Mouse (Mus musculus): ENCODE measurements around the gene Pdcd1lg2. TPM values are rescaled to one million over a fixed set of nuclear protein-coding genes. Genes with fewer than 3 reads are reported as not detected.

The Pdcd1lg2 gene
- polyA plus RNA-seq, 1 experiment from 2014 or later: not detected

- Histone ChIP-seq H3K4me1 (ENCODE audit: control insufficient read depth, insufficient read depth, low read length) (0 out of 2 replicates have a peak, but pooled peaks cover 4% of the 10 kb centered on the region), H3K4me3 (ENCODE audit: low read depth, low read length) (no peak overlapping the region), H3K9me3 (ENCODE audit: control insufficient read depth, low read length) (no peaks in the 10 kb centered on the region), H3K9ac (ENCODE audit: low read depth, low read length) (no peak overlapping the region), H3K36me3 (ENCODE audit: control insufficient read depth, insufficient read depth, low read length) (no peaks in the 10 kb centered on the region), H3K4me2 (ENCODE audit: low read depth, low read length) (no peak overlapping the region), H3K27me3 (replicated peaks; ENCODE audit: control insufficient read depth, insufficient read depth, low read length) (no peaks in the 10 kb centered on the region), H3K27ac (replicated peaks; ENCODE audit: low read depth, low read length) (no peak overlapping the region)
- DNase-seq (ENCODE audit: low spot score) (no peak), ATAC-seq (ENCODE audit: low read depth) (no peak)
- whole genome bisulfite sequencing: 86% methylated on average over 9 of the region's 9 CpGs
Observed at GRCm38 (mm10) chr19:29374947-29375346, 35.8 kb upstream of the Pdcd1lg2 start.

GRCm38 (mm10) chr19:29376382-29376781 lies 34.3 kb upstream of the Pdcd1lg2 start:
- H3K4me2 ChIP-seq (ENCODE audit: low read depth, low read length): no peak overlapping the region
- H3K36me3 ChIP-seq (ENCODE audit: control insufficient read depth, insufficient read depth, low read length): no peaks in the 10 kb centered on the region
- H3K4me1 ChIP-seq (ENCODE audit: control insufficient read depth, insufficient read depth, low read length): 0 out of 2 replicates have a peak, but pooled peaks cover 4% of the 10 kb centered on the region
- no peak overlapping the region for H3K9ac ChIP-seq (ENCODE audit: low read depth, low read length)
- no peak overlapping the region for H3K27ac ChIP-seq (replicated peaks; ENCODE audit: low read depth, low read length)
- H3K27me3 ChIP-seq (replicated peaks; ENCODE audit: control insufficient read depth, insufficient read depth, low read length): no peaks in the 10 kb centered on the region
- DNase-seq (ENCODE audit: low spot score): no peak
- no peak overlapping the region for H3K4me3 ChIP-seq (ENCODE audit: low read depth, low read length)
- WGBS: 74% methylated on average over 3 of the region's 3 CpGs
- H3K9me3 ChIP-seq (ENCODE audit: control insufficient read depth, low read length): no peaks in the 10 kb centered on the region
- no peak for ATAC-seq (ENCODE audit: low read depth)

DNA sequence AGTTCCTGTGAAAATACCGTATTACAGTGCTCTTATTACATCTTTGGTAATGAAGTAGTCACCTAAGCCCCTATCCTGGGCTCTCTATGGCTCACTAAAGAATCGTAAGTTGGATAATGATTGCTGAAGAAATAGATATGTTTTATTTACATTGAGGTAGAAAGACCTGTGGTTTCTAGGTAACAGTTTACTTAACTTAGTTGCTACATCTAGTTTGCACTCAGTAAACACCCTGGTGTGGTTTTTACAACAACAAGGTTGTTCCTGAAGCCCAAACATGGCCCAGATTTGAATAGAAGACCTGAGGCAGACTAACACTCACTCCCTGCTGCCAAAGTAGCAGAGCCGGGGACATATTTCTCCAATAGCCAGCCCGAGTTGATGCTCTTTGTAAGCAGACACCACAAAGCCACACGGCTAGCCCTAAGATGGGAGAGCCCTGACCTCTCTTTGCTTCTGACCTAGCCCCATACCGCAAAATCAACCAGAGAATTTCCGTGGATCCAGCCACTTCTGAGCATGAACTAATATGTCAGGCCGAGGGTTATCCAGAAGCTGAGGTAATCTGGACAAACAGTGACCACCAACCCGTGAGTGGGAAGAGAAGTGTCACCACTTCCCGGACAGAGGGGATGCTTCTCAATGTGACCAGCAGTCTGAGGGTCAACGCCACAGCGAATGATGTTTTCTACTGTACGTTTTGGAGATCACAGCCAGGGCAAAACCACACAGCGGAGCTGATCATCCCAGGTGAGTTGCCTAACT lies 30.7 kb upstream of the Pdcd1lg2 start:
- no peak overlapping the region for H3K27ac ChIP-seq (replicated peaks; ENCODE audit: low read depth, low read length)
- H3K36me3 ChIP-seq (ENCODE audit: control insufficient read depth, insufficient read depth, low read length): no peaks in the 10 kb centered on the region
- H3K9ac ChIP-seq (ENCODE audit: low read depth, low read length): no peak overlapping the region
- no peaks in the 10 kb centered on the region for H3K27me3 ChIP-seq (replicated peaks; ENCODE audit: control insufficient read depth, insufficient read depth, low read length)
- H3K4me2 ChIP-seq (ENCODE audit: low read depth, low read length): no peak overlapping the region
- ATAC-seq (ENCODE audit: low read depth) (no peak), DNase-seq (ENCODE audit: low spot score) (no peak)
- WGBS: 86% methylated on average over 14 of the region's 14 CpGs
- H3K4me3 ChIP-seq (ENCODE audit: low read depth, low read length): no peak overlapping the region
- H3K9me3 ChIP-seq (ENCODE audit: control insufficient read depth, low read length): no peaks in the 10 kb centered on the region
- no peaks in the 10 kb centered on the region for H3K4me1 ChIP-seq (ENCODE audit: control insufficient read depth, insufficient read depth, low read length)

- 89% methylated on average over 5 of the region's 5 CpGs for WGBS
Observed at GRCm38 (mm10) chr19:29383368-29383767, 27.4 kb upstream of the Pdcd1lg2 start.

DNA sequence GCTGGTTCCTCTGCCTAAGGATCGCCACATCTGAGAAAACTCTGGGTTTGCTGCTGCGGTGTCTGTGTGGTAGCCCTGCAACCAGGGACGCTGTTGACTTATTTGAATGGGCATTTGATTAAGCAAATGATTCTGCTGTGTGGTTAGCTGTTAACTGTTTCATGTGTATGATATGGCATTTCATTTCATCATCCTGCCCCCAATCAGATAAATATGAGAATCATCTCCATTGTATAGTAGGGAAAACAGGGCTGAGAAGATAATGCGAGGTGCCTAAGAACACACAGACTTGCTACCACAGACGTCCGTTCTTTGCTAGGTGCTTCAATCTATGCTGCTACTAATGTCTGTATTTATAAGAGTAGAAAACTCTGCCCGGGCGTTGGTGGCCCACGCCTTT lies 26.3 kb upstream of the Pdcd1lg2 start:
- Histone ChIP-seq H3K9ac (ENCODE audit: low read depth, low read length) (no peak overlapping the region), H3K9me3 (ENCODE audit: control insufficient read depth, low read length) (no peaks in the 10 kb centered on the region), H3K4me1 (ENCODE audit: control insufficient read depth, insufficient read depth, low read length) (no peaks in the 10 kb centered on the region), H3K27me3 (replicated peaks; ENCODE audit: control insufficient read depth, insufficient read depth, low read length) (no peaks in the 10 kb centered on the region), H3K27ac (replicated peaks; ENCODE audit: low read depth, low read length) (no peak overlapping the region), H3K36me3 (ENCODE audit: control insufficient read depth, insufficient read depth, low read length) (no peaks in the 10 kb centered on the region), H3K4me3 (ENCODE audit: low read depth, low read length) (no peak overlapping the region), H3K4me2 (ENCODE audit: low read depth, low read length) (no peak overlapping the region)
- DNase-seq (ENCODE audit: low spot score): no peak
- no peak for ATAC-seq (ENCODE audit: low read depth)
- WGBS: 88% methylated on average over 9 of the region's 9 CpGs

More at GRCm38 (mm10) chr19:29383368-29383767, 27.4 kb upstream of the Pdcd1lg2 start:
- no peak for DNase-seq (ENCODE audit: low spot score)
- H3K4me1 ChIP-seq (ENCODE audit: control insufficient read depth, insufficient read depth, low read length): no peaks in the 10 kb centered on the region
- H3K4me2 ChIP-seq (ENCODE audit: low read depth, low read length): no peak overlapping the region
- H3K36me3 ChIP-seq (ENCODE audit: control insufficient read depth, insufficient read depth, low read length): no peaks in the 10 kb centered on the region
- no peak overlapping the region for H3K9ac ChIP-seq (ENCODE audit: low read depth, low read length)
- ATAC-seq (ENCODE audit: low read depth): no peak
- H3K27ac ChIP-seq (replicated peaks; ENCODE audit: low read depth, low read length): no peak overlapping the region
- H3K27me3 ChIP-seq (replicated peaks; ENCODE audit: control insufficient read depth, insufficient read depth, low read length): no peaks in the 10 kb centered on the region
- H3K4me3 ChIP-seq (ENCODE audit: low read depth, low read length): no peak overlapping the region
- H3K9me3 ChIP-seq (ENCODE audit: control insufficient read depth, low read length): no peaks in the 10 kb centered on the region

GRCm38 (mm10) chr19:29384994-29385393 lies 25.7 kb upstream of the Pdcd1lg2 start:
- WGBS: 80% methylated on average over 6 of the region's 6 CpGs
- Histone ChIP-seq H3K4me2 (ENCODE audit: low read depth, low read length) (no peak overlapping the region), H3K4me1 (ENCODE audit: control insufficient read depth, insufficient read depth, low read length) (no peaks in the 10 kb centered on the region), H3K27me3 (replicated peaks; ENCODE audit: control insufficient read depth, insufficient read depth, low read length) (no peaks in the 10 kb centered on the region), H3K27ac (replicated peaks; ENCODE audit: low read depth, low read length) (no peak overlapping the region), H3K9ac (ENCODE audit: low read depth, low read length) (no peak overlapping the region), H3K4me3 (ENCODE audit: low read depth, low read length) (no peak overlapping the region), H3K36me3 (ENCODE audit: control insufficient read depth, insufficient read depth, low read length) (no peaks in the 10 kb centered on the region), H3K9me3 (ENCODE audit: control insufficient read depth, low read length) (no peaks in the 10 kb centered on the region)
- no peak for ATAC-seq (ENCODE audit: low read depth)
- no peak for DNase-seq (ENCODE audit: low spot score)

DNA sequence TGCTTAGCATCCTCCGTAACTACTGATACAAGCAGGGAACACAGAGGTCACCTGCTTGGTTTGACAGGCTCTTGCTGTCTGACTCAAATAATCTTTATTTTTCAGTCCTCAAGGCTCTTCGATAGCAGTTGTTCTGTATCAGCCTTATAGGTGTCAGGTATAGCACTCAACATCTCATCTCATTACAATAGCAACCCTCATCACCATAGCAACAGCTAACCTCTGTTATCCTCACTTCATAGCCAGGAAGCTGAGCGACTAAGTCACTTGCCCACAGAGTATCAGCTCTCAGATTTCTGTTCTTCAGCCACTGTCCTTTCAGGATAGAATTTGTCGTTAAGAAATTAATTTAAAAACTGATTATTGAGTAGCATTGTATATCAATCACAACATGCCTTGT lies 24.9 kb upstream of the Pdcd1lg2 start:
- Histone ChIP-seq H3K4me3 (ENCODE audit: low read depth, low read length) (no peak overlapping the region), H3K27ac (replicated peaks; ENCODE audit: low read depth, low read length) (no peak overlapping the region), H3K36me3 (ENCODE audit: control insufficient read depth, insufficient read depth, low read length) (no peaks in the 10 kb centered on the region), H3K9me3 (ENCODE audit: control insufficient read depth, low read length) (no peaks in the 10 kb centered on the region), H3K4me2 (ENCODE audit: low read depth, low read length) (no peak overlapping the region), H3K9ac (ENCODE audit: low read depth, low read length) (no peak overlapping the region), H3K27me3 (replicated peaks; ENCODE audit: control insufficient read depth, insufficient read depth, low read length) (no peaks in the 10 kb centered on the region), H3K4me1 (ENCODE audit: control insufficient read depth, insufficient read depth, low read length) (no peaks in the 10 kb centered on the region)
- 79% methylated on average over 4 of the region's 4 CpGs for WGBS
- DNase-seq (ENCODE audit: low spot score): no peak
- ATAC-seq (ENCODE audit: low read depth): no peak

- H3K4me1 ChIP-seq (ENCODE audit: control insufficient read depth, insufficient read depth, low read length): no peaks in the 10 kb centered on the region
- H3K36me3 ChIP-seq (ENCODE audit: control insufficient read depth, insufficient read depth, low read length): no peaks in the 10 kb centered on the region
- no peaks in the 10 kb centered on the region for H3K9me3 ChIP-seq (ENCODE audit: control insufficient read depth, low read length)
- WGBS: 86% methylated on average over 1 of the region's 1 CpGs
- H3K27ac ChIP-seq (replicated peaks; ENCODE audit: low read depth, low read length): no peak overlapping the region
- no peak overlapping the region for H3K4me3 ChIP-seq (ENCODE audit: low read depth, low read length)
- no peak overlapping the region for H3K9ac ChIP-seq (ENCODE audit: low read depth, low read length)
- ATAC-seq (ENCODE audit: low read depth) (no peak), DNase-seq (ENCODE audit: low spot score) (no peak)
- H3K4me2 ChIP-seq (ENCODE audit: low read depth, low read length): no peak overlapping the region
- no peaks in the 10 kb centered on the region for H3K27me3 ChIP-seq (replicated peaks; ENCODE audit: control insufficient read depth, insufficient read depth, low read length)
Observed at GRCm38 (mm10) chr19:29388818-29389217, 21.9 kb upstream of the Pdcd1lg2 start.

GRCm38 (mm10) chr19:29390483-29390882 lies 20.2 kb upstream of the Pdcd1lg2 start:
- Histone ChIP-seq H3K36me3 (ENCODE audit: control insufficient read depth, insufficient read depth, low read length) (no peaks in the 10 kb centered on the region), H3K4me3 (ENCODE audit: low read depth, low read length) (no peak overlapping the region)
- DNase-seq (ENCODE audit: low spot score): no peak

More at GRCm38 (mm10) chr19:29390483-29390882, 20.2 kb upstream of the Pdcd1lg2 start:
- ATAC-seq (ENCODE audit: low read depth): no peak
- H3K27ac ChIP-seq (replicated peaks; ENCODE audit: low read depth, low read length): no peak overlapping the region
- H3K4me1 ChIP-seq (ENCODE audit: control insufficient read depth, insufficient read depth, low read length): no peaks in the 10 kb centered on the region
- 76% methylated on average over 5 of the region's 5 CpGs for WGBS
- no peak overlapping the region for H3K9ac ChIP-seq (ENCODE audit: low read depth, low read length)
- H3K9me3 ChIP-seq (ENCODE audit: control insufficient read depth, low read length): no peaks in the 10 kb centered on the region
- no peaks in the 10 kb centered on the region for H3K27me3 ChIP-seq (replicated peaks; ENCODE audit: control insufficient read depth, insufficient read depth, low read length)
- no peak overlapping the region for H3K4me2 ChIP-seq (ENCODE audit: low read depth, low read length)
